Mouse (Mus musculus) C2C12 (cell line): ENCODE results near the gene Plekha6.

Experiments
- CTCF ChIP-seq: IDR thresholded peaks from one replicate; pipeline ENCODE4 v1.5.1; 2011; ENCODE audit not compliant: control insufficient read depth, insufficient read depth, insufficient read length
- MAX ChIP-seq: IDR thresholded peaks from one replicate; pipeline ENCODE4 v1.6.1; 2011; ENCODE audit warnings: mild to moderate bottlenecking, control low read depth
- MYOD1 ChIP-seq: IDR thresholded peaks from one replicate; pipeline ENCODE4 v1.6.1; 2011; ENCODE audit warnings: low read depth; ENCODE audit not compliant: control insufficient read depth, insufficient read length
- MYOG ChIP-seq: IDR thresholded peaks from one replicate; pipeline ENCODE4 v1.6.1; 2011; ENCODE audit not compliant: control insufficient read depth, insufficient read length; ENCODE audit errors: extremely low read depth
- USF1 ChIP-seq: IDR thresholded peaks from one replicate; pipeline ENCODE4 v1.6.1; 2011; ENCODE audit warnings: low read depth, mild to moderate bottlenecking, control low read depth, moderate library complexity

- TF ChIP-seq CTCF (no peak), USF1 (no peak), MYOD1 (no peak), MYOG (no peak), MAX (no peak)
Observed at GRCm38 (mm10) chr1:133219106-133219505, 55.1 kb downstream of the Plekha6 start.
